Mouse (Mus musculus): ENCODE measurements at regions not wholly inside any gene's neighbourhood (a gene's known extent, or its start where the extent isn't known, plus 50 kb on each side); places are given as distances from the start of the nearest gene placed in this dataset.

- no peak for TF ChIP-seq CTCF (conservative IDR thresholded peaks at IDR 0.05; ENCODE audit: low read length)
- TF ChIP-seq NANOG (IDR thresholded peaks at IDR 0.05; ENCODE audit: borderline replicate concordance, low read length) = no peak
These were observed 951.6 kb upstream of the B3galt2 start for GRCm38 (mm10) chr1:142688828-142689227.

Data from E14TG2a.4 (cell line).